Mouse (Mus musculus): ENCODE results near the gene Nudt10.
"Not testable (repeated sequence)": the region's sequence is repeated elsewhere in the genome, so short reads cannot be mapped to it uniquely, and the experiment has no call there.

- TF ChIP-seq CTCF (IDR thresholded peaks at IDR 0.05; ENCODE audit: low read depth, low read length); POLR2A (IDR thresholded peaks at IDR 0.05; ENCODE audit: insufficient read depth, low read length): not testable (repeated sequence)
Observed at GRCm38 (mm10) chrX:6172823-6173640, at the start of gene Nudt10.
